Mouse (Mus musculus) limb, embryonic 15.5 days (tissue): Measurements from ENCODE around the gene Setd5. TPM values are rescaled to one million over a fixed set of nuclear protein-coding genes. Genes with fewer than 3 reads are reported as not detected.

Source experiments
- ATAC-seq: fragments of 200-750 bp; cut with Nextera tagmentation; 2 replicates; pipeline ENCODE4 v1.8.0; 2017; ENCODE audit warnings: low read depth, moderate TSS enrichment; ENCODE audit not compliant: insufficient number of reproducible peaks, low FRiP score, low TSS enrichment
- H3K27ac ChIP-seq: fragments of 300-500 bp; sonication (generic); 2 replicates; pipeline ENCODE4 v1.5.1; 2015; ENCODE audit warnings: moderate library complexity, mild to moderate bottlenecking, inconsistent platforms
- H3K27me3 ChIP-seq: fragments of 300-500 bp; sonication (generic); 2 replicates; pipeline ENCODE4 v1.6.1; 2015; ENCODE audit warnings: inconsistent platforms
- H3K36me3 ChIP-seq: fragments of 300-500 bp; sonication (generic); 2 replicates; pipeline ENCODE4 v1.6.1; 2015; ENCODE audit warnings: inconsistent platforms
- H3K4me1 ChIP-seq: fragments of 300-500 bp; sonication (generic); 2 replicates; pipeline ENCODE4 v1.6.1; 2015; ENCODE audit warnings: inconsistent platforms
- H3K4me2 ChIP-seq: fragments of 300-500 bp; sonication (generic); 2 replicates; pipeline ENCODE4 v1.6.1; 2015; ENCODE audit warnings: mild to moderate bottlenecking, inconsistent platforms
- H3K4me3 ChIP-seq: fragments of 300-500 bp; sonication (generic); 2 replicates; pipeline ENCODE4 v1.5.1; 2015; ENCODE audit warnings: mild to moderate bottlenecking, inconsistent platforms
- H3K9ac ChIP-seq: fragments of 300-500 bp; sonication (generic); 2 replicates; pipeline ENCODE4 v1.6.1; 2015; ENCODE audit warnings: inconsistent platforms
- H3K9me3 ChIP-seq: fragments of 300-500 bp; sonication (generic); 2 replicates; pipeline ENCODE4 v1.6.1; 2016; ENCODE audit warnings: inconsistent platforms
- WGBS: fragments of 180-500 bp; shearing (Covaris S2); methylation state at CpG from one replicate; pipeline ENCODE4 v1.1.7; 2015; 5-methylcytosine and 5-hydroxymethylcytosine counted together
- polyA plus RNA-seq: library from polyadenylated mRNA; unstranded; fragments of >200 nt; fragmentation: Nextera tagmentation; extraction: Ambion mirVana; gene quantifications from 2 replicates; pipeline ENCODE4 v1.2.1, GENCODE M21; 2015

Gene Setd5
- polyA plus RNA-seq, result 77.3 and 79.8 TPM in 2 replicates

DNA sequence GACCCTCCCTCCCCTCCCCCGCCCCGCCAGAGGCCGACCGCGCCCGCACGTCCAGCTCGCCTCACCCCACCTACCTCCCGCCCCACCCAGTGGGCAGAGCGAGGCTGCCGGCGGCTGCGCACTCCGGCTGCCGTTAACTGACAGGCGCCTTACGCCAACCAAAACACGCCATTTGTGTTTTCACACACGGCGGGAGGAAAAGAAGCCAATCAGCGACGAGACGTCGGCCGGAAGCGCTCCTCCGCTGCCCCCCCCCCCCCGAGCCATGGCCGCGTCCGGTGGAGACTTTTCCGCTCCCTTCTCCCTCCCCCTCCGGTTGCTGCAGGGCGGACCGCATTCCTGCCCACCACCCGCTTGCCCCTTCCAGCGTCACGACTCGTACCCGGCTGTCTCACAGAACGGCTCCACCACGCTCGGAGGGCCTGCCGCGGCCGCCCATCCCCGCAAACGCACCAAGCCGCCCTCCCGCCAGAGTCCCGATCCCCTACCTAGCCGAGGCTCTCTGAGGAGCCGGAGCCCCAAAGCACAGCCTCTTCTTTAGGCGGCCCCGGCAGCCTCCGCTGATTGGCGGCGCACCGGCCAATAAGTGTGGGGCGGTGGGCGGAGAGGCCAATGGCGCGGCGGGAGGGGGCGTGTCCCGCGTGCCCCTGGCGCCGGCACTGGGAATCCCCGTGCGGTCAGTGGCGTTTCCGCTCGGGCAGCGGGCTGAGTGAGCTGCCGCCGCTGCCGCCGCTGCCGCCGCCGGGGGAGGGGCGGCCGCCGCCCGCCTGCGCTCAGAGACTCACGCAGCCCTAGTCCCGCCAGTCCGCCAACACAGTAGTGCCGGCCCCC, at the start of gene Setd5:
Setd5 (plus strand) TSS at position 680 of the 831 bp plus-strand sequence.
- H3K4me1 ChIP-seq, result peaks cover 15% of the 10 kb centered on the region
- peak within 1 kb of the TSS; percentile 84 for H3K4me3 ChIP-seq
- H3K9ac ChIP-seq, result peak within 1 kb of the TSS; percentile 96
- H3K4me2 ChIP-seq, result peak within 1 kb of the TSS; percentile 69
- WGBS, result under 1% methylated on average over 69 of the region's 91 CpGs
- H3K27me3 ChIP-seq, result no peaks in the 10 kb centered on the region
- H3K9me3 ChIP-seq, result no peaks in the 10 kb centered on the region
- H3K27ac ChIP-seq, result peak within 1 kb of the TSS; percentile 100
- H3K36me3 ChIP-seq, result no peaks in the 10 kb centered on the region
- ATAC-seq, result peak; percentile 93

DNA sequence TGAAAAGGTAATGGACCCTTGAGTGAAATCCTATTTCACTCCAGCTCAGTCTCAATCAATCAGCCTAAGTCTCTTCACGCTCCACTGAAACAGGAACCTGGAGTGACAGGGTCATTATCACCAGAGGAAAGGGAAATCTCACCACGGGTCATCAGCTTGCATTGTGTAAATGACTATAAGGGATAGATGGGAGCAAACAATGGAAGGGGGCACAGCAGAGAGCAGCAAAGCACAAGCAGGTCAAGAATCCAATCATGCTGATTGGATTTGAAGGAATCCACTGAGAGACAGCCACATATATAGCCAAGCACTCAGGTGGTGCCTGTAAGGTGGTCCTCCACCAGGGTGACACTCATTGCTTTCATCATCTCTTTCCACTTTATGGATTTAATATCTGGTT, 49.7 kb upstream of the Setd5 start:
- H3K9me3 ChIP-seq, result no peaks in the 10 kb centered on the region
- no peak overlapping the region for H3K9ac ChIP-seq
- H3K27ac ChIP-seq, result no peak overlapping the region
- no peak overlapping the region for H3K4me3 ChIP-seq
- H3K27me3 ChIP-seq, result no peaks in the 10 kb centered on the region
- H3K36me3 ChIP-seq, result no peaks in the 10 kb centered on the region
- H3K4me1 ChIP-seq, result no peaks in the 10 kb centered on the region
- no peak for ATAC-seq
- no peak overlapping the region for H3K4me2 ChIP-seq
- 53% methylated on average over 2 of the region's 2 CpGs for WGBS

DNA sequence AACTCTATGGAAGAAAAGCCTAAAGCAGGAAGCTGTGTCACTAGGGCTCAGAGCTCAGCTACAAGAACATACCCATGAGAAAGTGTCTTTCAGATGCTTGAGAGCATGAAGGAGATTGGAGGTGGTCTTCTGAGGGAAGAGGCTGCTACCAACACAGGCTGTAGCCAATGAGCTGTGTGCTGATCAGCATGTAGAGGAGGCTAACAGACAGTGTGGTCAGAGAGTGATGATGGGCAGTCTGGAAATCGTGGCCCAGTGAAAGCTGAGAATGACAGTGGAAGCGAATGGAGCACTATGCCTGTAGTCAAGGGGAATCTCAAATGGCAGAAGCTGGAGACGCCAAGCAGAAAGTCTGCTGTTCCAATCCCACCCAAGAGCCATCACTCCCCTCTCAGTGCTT, 48.2 kb upstream of the Setd5 start:
- no peaks in the 10 kb centered on the region for H3K27me3 ChIP-seq
- no peak for ATAC-seq
- H3K27ac ChIP-seq, result no peak overlapping the region
- no peaks in the 10 kb centered on the region for H3K9me3 ChIP-seq
- no peak overlapping the region for H3K4me3 ChIP-seq
- H3K4me2 ChIP-seq, result no peak overlapping the region
- no peaks in the 10 kb centered on the region for H3K4me1 ChIP-seq
- no peaks in the 10 kb centered on the region for H3K36me3 ChIP-seq
- no peak overlapping the region for H3K9ac ChIP-seq
- WGBS, result 68% methylated on average over 3 of the region's 3 CpGs

DNA sequence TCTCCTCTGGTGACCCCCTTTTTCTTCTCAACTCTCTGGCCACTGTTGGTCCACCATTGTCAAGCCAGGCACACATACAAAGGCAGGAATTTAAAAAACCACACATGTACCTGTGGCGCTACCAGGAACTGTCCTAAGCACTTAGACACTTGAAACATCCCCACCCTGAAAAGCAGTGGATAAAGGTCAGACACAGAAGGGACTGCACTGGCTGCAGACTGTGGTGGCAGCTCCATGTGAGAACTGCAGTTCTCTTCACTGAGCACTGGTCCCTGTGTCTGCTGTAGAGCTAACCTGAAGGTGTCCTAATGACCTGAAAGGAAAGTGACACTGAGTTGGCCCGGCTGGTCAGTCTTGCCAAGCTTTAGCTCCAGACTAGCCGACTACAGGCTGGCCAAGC, 46.6 kb upstream of the Setd5 start:
- 72% methylated on average over 3 of the region's 3 CpGs for WGBS
- no peak overlapping the region for H3K9ac ChIP-seq
- H3K27ac ChIP-seq, result no peak overlapping the region
- H3K36me3 ChIP-seq, result no peaks in the 10 kb centered on the region
- no peaks in the 10 kb centered on the region for H3K9me3 ChIP-seq
- no peaks in the 10 kb centered on the region for H3K4me1 ChIP-seq
- no peak overlapping the region for H3K4me2 ChIP-seq
- H3K27me3 ChIP-seq, result no peaks in the 10 kb centered on the region
- H3K4me3 ChIP-seq, result no peak overlapping the region
- ATAC-seq, result no peak

DNA sequence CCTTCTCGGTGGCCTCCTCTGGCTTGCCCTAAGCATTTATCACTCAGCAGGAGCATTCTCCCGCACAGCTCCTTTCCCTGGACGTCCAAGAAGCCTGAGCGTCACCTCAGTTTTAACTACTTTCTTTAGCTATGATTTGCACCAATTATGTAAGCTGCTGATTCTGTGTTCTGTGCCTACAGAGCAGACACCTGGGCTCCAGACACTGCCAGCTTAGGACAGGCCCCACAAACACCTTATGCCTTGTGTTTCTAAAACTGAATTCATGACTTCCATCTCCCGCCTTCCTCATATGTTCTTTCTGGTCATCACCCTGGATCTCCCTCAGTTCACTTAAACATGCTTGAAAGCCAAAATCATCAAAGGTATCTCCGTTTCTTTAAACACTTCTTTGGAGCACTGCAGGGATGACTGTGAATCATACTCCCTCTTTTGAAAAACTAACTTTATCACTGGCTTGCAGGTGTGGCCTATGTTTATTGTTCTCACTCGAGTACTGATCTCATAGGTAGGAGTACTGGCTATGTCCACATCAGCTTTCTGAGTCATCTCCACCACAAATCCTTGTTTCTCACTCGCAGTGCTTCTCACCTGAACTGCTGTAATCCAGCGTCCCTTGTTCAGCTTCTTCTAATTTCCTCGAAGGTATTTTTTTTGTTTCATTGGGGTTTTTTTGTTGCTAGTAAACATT, 46.0 kb upstream of the Setd5 start:
- no peak for ATAC-seq
- Histone ChIP-seq H3K36me3 (no peaks in the 10 kb centered on the region), H3K9ac (no peak overlapping the region), H3K27ac (no peak overlapping the region), H3K4me1 (no peaks in the 10 kb centered on the region), H3K4me3 (no peak overlapping the region), H3K9me3 (no peaks in the 10 kb centered on the region), H3K27me3 (no peaks in the 10 kb centered on the region), H3K4me2 (no peak overlapping the region)
- 61% methylated on average over 10 of the region's 10 CpGs for WGBS

DNA sequence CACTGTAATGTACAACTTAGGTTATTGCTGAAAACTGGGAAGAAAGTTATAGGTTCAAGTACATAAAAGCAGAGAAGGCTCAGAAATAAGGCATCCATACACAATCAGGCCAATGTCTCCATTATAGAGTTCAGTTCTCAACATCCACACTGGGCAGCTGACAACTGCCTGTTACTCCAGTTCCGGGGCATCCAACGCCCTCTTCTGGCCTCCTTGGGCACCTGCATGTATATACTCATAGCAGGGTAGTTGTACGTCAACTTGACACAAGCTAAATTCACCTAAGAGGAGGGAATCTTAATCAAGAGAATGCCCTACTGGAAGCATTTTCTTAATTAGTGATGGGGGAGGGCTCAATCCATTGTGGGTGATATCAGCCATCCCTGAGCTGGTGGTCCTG, 45.0 kb upstream of the Setd5 start:
- H3K9me3 ChIP-seq, result no peaks in the 10 kb centered on the region
- WGBS, result 70% methylated on average over 3 of the region's 3 CpGs
- no peak for ATAC-seq
- H3K27ac ChIP-seq, result no peak overlapping the region
- no peaks in the 10 kb centered on the region for H3K4me1 ChIP-seq
- H3K4me2 ChIP-seq, result no peak overlapping the region
- H3K27me3 ChIP-seq, result no peaks in the 10 kb centered on the region
- no peaks in the 10 kb centered on the region for H3K36me3 ChIP-seq
- H3K4me3 ChIP-seq, result no peak overlapping the region
- no peak overlapping the region for H3K9ac ChIP-seq

DNA sequence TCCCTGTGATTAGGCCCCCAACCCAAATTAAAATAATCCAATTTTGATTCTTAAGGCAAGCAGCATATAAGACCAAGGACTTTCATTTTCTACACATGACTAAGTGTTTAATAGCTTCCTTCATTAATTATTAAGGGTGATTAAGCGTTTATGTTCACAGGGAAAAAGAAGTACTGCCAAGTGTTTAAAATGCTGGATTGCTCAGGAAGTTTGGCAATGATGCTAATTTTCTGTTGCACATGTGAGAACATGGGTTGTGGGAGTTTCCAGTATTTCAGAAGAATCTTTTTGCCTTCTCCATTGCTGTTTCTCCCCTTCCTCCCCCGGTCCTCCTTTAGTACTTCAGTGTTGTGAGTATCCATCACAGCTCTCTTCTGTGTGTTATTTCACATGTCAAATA, 44.0 kb upstream of the Setd5 start:
- peaks cover 3% of the 10 kb centered on the region; the same call in 1 of the 2 replicates for H3K4me1 ChIP-seq
- H3K4me2 ChIP-seq, result no peak overlapping the region
- no peaks in the 10 kb centered on the region for H3K9me3 ChIP-seq
- no peak overlapping the region for H3K4me3 ChIP-seq
- H3K9ac ChIP-seq, result no peak overlapping the region
- H3K36me3 ChIP-seq, result no peaks in the 10 kb centered on the region
- no peak overlapping the region for H3K27ac ChIP-seq
- WGBS, result 79% methylated on average over 2 of the region's 2 CpGs
- ATAC-seq, result no peak
- no peaks in the 10 kb centered on the region for H3K27me3 ChIP-seq

DNA sequence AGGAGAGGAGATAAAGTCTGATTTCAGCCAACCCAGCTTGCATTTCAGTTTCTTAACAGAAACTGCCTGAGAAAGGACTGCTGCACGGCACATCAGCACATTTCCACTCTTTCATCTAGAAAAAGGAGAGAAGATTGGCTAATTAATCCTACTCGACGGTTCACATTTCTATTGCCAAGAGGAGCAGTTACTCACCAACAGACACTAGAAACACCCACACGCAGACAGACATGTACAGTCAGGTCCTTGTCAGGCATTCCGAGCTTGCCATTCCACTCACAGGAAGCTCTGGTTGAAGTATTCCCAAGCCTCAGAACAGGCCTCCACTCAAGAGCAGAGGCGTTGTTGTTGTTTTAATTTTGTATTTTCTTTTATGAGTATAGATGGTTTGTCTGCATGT, 42.7 kb upstream of the Setd5 start:
- H3K27me3 ChIP-seq, result no peaks in the 10 kb centered on the region
- H3K9ac ChIP-seq, result no peak overlapping the region
- peaks cover 7% of the 10 kb centered on the region; the same call in 1 of the 2 replicates for H3K4me1 ChIP-seq
- no peaks in the 10 kb centered on the region for H3K9me3 ChIP-seq
- H3K4me3 ChIP-seq, result no peak overlapping the region
- ATAC-seq, result no peak
- H3K36me3 ChIP-seq, result no peaks in the 10 kb centered on the region
- H3K27ac ChIP-seq, result no peak overlapping the region
- 74% methylated on average over 6 of the region's 6 CpGs for WGBS
- no peak overlapping the region for H3K4me2 ChIP-seq

DNA sequence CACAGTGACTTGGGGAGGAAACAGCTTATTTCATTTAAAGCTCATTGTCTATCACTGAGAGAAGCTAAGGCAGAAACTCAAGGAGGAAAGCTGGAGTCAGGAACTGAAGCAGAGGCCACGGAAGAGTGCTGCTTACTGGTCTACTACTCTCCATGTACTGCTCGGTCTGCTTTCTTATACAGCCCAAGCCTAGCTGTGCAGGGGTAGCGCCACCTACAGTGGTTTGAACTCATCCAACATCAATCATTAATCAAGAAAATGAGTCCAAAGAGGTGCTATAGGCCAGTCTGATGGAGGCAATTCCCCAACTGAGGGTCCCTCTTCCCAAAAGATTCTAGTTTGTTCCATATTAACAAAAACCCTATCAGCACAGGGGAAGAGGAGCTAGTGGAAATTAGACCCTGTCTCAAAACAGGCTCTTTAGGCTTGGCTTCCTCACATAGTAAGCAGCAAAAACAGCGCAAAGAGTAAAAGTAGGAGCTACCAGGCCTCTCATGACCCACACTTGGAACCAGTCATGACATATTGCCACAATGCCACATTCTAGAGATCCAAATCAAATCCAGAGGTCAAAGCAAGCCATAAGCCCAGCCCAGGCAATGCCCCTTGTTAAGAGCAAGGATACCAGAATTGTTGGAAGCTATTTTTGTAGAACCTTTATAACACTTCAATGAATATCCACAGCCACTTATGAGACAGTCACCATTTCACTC, 40.5 kb upstream of the Setd5 start:
- H3K4me1 ChIP-seq, result peaks cover 7% of the 10 kb centered on the region; the same call in 1 of the 2 replicates
- H3K9me3 ChIP-seq, result no peaks in the 10 kb centered on the region
- no peak overlapping the region for H3K4me2 ChIP-seq
- no peak overlapping the region for H3K4me3 ChIP-seq
- H3K27me3 ChIP-seq, result no peaks in the 10 kb centered on the region
- no peak for ATAC-seq
- H3K36me3 ChIP-seq, result no peaks in the 10 kb centered on the region
- no peak overlapping the region for H3K27ac ChIP-seq
- WGBS, result 68% methylated on average over 4 of the region's 4 CpGs
- H3K9ac ChIP-seq, result no peak overlapping the region

DNA sequence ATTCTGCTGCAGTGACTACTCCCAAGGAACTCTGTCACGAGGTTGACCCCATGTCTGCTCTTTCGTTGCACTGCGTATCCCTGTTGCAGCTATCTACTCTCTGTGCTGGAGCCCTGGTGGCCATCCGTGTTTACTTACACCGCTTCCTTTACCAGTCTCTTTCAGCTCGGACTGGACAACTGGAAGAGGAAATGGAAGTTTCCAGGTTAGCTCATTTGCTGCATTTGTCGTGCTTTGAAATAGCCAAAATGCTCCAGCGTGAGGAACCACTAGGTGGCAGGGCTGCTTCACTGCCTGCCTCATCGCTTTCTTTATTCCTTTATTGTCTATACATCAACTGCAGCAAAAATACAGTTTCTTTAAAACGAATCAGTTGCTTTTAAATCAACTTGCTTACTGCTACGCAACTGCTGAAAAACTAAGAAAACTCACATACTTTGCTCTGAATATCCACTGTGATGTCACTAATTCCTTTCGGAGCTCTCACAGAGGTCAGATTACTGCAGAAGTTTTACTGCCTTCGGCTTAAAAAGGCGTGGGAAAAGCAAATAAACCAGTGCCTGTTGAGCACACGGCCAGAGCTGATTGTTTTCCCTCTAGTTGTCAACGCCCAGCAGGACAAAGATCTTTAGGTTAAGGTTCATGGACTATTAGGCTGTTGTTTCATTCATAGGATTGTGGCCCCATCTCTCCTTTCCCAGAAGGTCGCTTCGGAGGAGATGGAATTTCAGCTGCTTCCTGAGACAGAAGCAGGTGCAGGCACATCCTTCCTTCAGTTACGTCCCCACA, 39.0 kb upstream of the Setd5 start:
- H3K9ac ChIP-seq, result no peak overlapping the region
- 7% methylated on average over 19 of the region's 19 CpGs for WGBS

DNA sequence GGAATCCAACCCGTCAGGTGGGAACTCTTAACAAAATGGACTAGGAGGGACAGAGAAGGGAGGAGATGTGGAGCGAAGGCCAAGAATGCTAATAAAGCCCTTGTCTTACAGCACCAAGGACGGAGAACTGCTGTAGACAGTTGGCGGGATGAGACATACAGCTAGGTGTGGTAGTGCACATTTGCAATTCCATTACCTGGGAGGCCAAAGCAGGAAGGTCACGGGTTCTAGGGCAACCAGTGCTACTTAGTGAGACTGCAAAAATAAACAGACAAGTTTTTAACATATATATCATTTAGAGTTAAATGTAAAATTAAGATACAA, 38.5 kb upstream of the Setd5 start:
- Histone ChIP-seq H3K9ac (no peak overlapping the region), H3K27ac (peak overlapping the region; percentile 51; the same call in 1 of the 2 replicates)

More for the DNA sequence above, 39.0 kb upstream of the Setd5 start:
- Histone ChIP-seq H3K9me3 (no peaks in the 10 kb centered on the region), H3K27ac (peak overlapping the region; percentile 51; the same call in 1 of the 2 replicates), H3K4me1 (peaks cover 7% of the 10 kb centered on the region; the same call in 1 of the 2 replicates), H3K36me3 (no peaks in the 10 kb centered on the region), H3K4me2 (peak overlapping the region; percentile 41), H3K27me3 (no peaks in the 10 kb centered on the region), H3K4me3 (peak overlapping the region; percentile 15)
- no peak for ATAC-seq

More for the DNA sequence above, 38.5 kb upstream of the Setd5 start:
- H3K9me3 ChIP-seq, result no peaks in the 10 kb centered on the region
- ATAC-seq, result no peak
- 40% methylated on average over 5 of the region's 5 CpGs for WGBS
- no peaks in the 10 kb centered on the region for H3K27me3 ChIP-seq
- peak overlapping the region; percentile 41; the same call in 1 of the 2 replicates for H3K4me2 ChIP-seq
- no peaks in the 10 kb centered on the region for H3K36me3 ChIP-seq
- peak overlapping the region; percentile 15; the same call in 1 of the 2 replicates for H3K4me3 ChIP-seq
- H3K4me1 ChIP-seq, result peaks cover 7% of the 10 kb centered on the region; the same call in 1 of the 2 replicates
